Mouse (Mus musculus) spleen, postnatal 0 days (tissue): ENCODE results near the gene Aamp. TPM values are rescaled to one million over a fixed set of nuclear protein-coding genes. Genes with fewer than 3 reads are reported as not detected.

Experiments
- polyA plus RNA-seq: library from polyadenylated mRNA; unstranded; fragments of >200 nt; fragmentation: Nextera tagmentation; extraction: Ambion mirVana; gene quantifications from 2 replicates; pipeline ENCODE4 v1.2.1, GENCODE M21; 2015

Gene Aamp
- 94.4 and 109 TPM in 2 replicates for polyA plus RNA-seq

DNA sequence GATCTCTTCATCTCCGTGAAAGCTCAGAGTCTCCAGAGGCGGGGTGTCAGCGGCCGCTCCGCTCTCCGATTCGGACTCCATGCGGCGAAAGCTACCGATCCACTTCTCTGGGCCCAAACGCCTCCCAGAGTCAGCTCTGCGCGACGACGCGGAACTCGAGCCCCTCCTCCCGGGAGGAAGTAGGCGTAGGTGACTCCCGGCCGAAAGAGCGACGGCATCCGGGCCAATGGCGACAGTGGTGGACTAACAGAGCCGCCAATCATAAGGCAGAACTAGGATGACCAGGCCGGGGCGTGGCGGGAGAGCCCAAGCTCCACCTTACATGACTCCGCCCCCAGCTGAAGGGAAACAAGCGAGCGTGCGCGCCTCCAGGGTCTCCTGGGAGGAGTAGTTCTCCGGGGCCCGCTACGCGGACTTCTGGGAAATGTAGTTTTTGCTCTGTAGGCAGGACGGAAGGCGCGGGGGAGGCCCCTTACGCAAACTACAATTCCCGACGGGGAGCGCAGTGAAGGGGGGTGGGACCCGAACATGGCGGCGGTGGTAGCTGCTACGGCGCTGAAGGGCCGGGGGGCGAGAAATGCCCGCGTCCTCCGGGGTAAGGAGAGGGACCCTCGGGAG is at the start of gene Aamp, which contains the start of gene Pnkd:
Gene Aamp, minus strand, starts transcription at position 196 of the 618 bp plus-strand sequence.
Gene Pnkd, plus strand, starts transcription at position 388 of the 618 bp plus-strand sequence.

DNA sequence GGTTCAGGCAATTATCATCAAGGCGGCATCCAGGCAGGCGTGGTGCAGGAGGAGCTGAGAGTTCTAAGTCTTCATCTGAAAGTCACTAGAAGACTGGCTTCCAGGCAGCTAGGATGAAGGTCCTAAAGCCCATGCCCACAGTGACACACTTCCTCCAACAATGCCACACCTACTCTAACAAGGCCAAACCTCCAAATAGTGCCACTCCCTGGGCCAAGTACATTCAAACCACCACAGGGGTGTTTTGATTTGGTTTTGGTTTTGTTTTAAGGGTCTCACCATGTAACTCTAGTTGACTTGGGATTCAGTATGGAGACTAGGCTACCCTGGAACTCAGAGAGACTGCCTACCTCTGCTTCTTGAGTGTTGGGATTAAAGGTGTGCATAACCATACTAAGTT is 21.0 kb upstream of the Aamp start, which contains the start of gene Tmbim1:
Gene Tmbim1, minus strand, starts transcription at position 101 of the 400 bp plus-strand sequence.

DNA sequence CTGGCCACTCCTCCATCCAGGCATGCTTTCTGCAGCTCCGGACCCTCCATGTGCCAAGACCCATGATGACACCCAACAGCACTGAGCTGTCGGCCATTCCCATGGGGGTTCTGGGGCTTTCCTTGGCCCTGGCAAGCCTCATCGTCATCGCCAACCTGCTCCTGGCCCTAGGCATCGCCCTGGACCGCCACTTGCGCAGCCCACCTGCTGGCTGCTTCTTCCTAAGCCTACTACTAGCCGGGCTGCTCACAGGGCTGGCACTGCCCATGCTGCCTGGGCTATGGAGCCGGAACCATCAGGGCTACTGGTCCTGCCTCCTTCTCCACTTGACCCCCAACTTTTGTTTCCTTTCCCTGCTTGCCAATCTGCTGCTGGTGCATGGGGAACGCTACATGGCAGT is 6.0 kb downstream of the Aamp start, which contains the start of gene Gpbar1:
Gene Gpbar1, plus strand, starts transcription at position 13 of the 400 bp plus-strand sequence.

DNA sequence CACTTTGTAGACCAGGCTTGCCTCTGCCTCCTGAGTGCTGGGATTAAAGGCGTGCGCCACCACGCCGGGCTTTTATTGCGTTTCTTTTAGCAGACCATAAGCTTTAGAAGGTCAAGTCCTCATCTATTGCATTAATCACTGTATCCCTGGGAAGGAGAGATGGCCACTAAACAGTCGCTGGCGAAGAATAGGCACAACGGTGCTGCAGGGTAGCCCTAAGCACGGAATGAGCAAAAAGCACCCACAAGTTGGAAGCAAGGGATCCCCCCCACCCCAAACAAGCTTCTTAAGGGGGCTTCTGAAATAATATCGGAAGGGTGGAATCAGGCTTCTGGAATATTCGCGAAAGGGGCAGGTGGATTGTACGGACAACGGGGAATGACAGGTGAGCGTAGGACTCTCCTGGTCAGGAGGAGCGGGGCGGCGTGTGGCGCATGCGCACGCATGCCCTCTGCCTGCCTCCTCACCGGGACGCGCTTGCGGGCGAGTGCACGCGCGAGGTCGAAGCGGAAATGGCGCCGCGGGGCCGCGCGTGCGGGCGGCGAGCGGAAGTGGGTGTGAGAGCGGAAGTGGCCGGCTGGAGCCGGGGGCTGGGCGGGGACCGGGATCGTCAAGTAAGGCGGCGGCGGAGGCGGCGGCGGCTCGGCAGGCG is 48.5 kb downstream of the Aamp start, which contains the start of gene Arpc2:
Gene Arpc2, plus strand, starts transcription at position 147 of the 652 bp plus-strand sequence.

Other genes with a start within 250 kb of the Aamp start
- 31.9 and 33.4 TPM in 2 replicates for gene Tns1, start 160.3 kb downstream of the Aamp start, polyA plus RNA-seq
- 0.13 and 0.34 TPM in 2 replicates for gene Rufy4, start 159.2 kb downstream of the Aamp start, polyA plus RNA-seq
- gene Cxcr2, start 130.7 kb downstream of the Aamp start, polyA plus RNA-seq, result 19.3 and 24.9 TPM in 2 replicates
- gene Cxcr1, start 90.1 kb downstream of the Aamp start, polyA plus RNA-seq, result not detected in 2 replicates
- gene Arpc2, start 48.7 kb downstream of the Aamp start, polyA plus RNA-seq, result 317 and 369 TPM in 2 replicates
- gene Gpbar1, start 6.2 kb downstream of the Aamp start, polyA plus RNA-seq, result 0.16 and 0.34 TPM in 2 replicates
- 40.9 and 42.6 TPM in 2 replicates for gene Pnkd, start 192 bp upstream of the Aamp start, polyA plus RNA-seq
- 20.2 and 21.1 TPM in 2 replicates for gene Tmbim1, start 20.9 kb upstream of the Aamp start, polyA plus RNA-seq
- gene Catip, start 77.4 kb upstream of the Aamp start, polyA plus RNA-seq, result 0.16 and 0.20 TPM in 2 replicates
- 17.5 and 24.0 TPM in 2 replicates for gene Slc11a1, start 90.5 kb upstream of the Aamp start, polyA plus RNA-seq
- gene Ctdsp1, start 106.8 kb upstream of the Aamp start, polyA plus RNA-seq, result 41.8 and 50.5 TPM in 2 replicates
- gene Vil1, start 124.6 kb upstream of the Aamp start, polyA plus RNA-seq, result 0.11 and 0.14 TPM in 2 replicates
- 40.3 and 42.2 TPM in 2 replicates for gene Cnot9, start 221.3 kb upstream of the Aamp start, polyA plus RNA-seq